Mouse (Mus musculus) cerebral cortex, adult 2 months (tissue): Measurements from ENCODE around the gene Rbm15b.

Experiments
- WGBS: fragments of 180-500 bp; shearing (Covaris S2); methylation state at CpG from one replicate; pipeline ENCODE4 v1.1.7; 2018; 5-methylcytosine and 5-hydroxymethylcytosine counted together

Rbm15b gene

GRCm38 (mm10) chr9:106884996-106885900 is 2.0 kb downstream of the Rbm15b start:
- WGBS = 25% methylated on average over 44 of the region's 44 CpGs

GRCm38 (mm10) chr9:106884306-106884705 is 2.9 kb downstream of the Rbm15b start:
- 38% methylated on average over 16 of the region's 16 CpGs for WGBS

GRCm38 (mm10) chr9:106883085-106883484 is 4.1 kb downstream of the Rbm15b start:
- 52% methylated on average over 3 of the region's 3 CpGs for WGBS

DNA sequence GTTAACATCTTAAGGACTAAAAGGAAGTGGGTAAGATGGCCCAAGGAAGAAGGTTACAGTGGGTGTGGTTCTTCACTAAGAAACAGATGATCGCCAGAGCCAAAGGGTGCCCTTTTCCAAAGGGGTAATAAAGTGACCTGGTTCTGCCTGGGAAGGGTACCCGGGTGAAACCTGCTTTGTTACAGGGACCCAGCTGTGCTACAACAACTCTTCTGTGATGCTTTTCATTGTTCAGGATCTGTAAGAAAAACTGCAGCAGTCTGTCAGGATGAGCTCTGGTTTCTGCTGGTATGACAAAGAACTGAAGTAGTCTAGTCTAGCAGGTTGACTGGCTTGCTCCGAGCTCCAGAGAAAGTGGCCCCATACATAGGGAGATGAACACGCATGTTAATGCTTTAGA is 5.1 kb downstream of the Rbm15b start:
- WGBS = 60% methylated on average over 4 of the region's 4 CpGs

- 36% methylated on average over 4 of the region's 4 CpGs for WGBS
Observed at GRCm38 (mm10) chr9:106881071-106881755, 6.0 kb downstream of the Rbm15b start.

DNA sequence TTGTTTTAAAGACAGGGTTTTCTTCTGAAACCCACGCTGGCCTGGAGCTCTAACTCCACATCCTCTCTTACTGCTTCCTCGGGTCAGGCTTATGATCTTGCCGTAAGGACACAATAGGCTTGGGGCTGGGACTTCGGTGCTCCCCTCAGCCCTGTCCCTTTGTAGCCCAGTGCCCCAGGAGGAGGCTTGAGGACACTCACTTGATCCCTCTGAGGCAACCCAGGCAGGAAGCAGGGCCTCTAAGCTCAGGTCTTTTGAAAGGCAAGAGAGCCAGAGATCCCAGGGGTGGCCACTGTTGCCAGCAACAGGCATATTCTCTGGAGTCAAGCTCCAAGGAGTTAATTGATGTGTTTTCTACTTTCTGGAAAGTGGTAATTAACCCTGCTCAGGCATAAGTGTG is 7.8 kb downstream of the Rbm15b start:
- WGBS = 50% methylated on average over 4 of the region's 4 CpGs

DNA sequence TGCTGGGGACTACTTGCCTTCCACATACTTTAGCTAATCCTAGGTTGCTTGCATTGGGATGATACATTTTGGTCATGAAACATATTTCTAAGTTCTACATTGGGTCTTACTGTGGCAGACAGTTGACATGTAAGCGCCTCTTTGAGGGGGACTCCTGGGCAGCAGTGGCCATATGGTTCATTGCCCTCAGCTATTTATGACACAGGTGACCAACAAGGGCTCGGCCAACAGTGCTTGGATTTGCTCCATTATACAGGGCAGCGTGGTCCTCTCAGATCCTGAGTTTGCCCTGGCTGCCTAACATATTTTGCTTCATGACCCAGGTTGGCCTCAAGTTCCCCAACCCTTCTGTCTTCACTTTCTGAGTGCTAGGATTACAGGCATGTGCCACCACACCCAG is 10.6 kb downstream of the Rbm15b start:
- WGBS = 92% methylated on average over 3 of the region's 3 CpGs

DNA sequence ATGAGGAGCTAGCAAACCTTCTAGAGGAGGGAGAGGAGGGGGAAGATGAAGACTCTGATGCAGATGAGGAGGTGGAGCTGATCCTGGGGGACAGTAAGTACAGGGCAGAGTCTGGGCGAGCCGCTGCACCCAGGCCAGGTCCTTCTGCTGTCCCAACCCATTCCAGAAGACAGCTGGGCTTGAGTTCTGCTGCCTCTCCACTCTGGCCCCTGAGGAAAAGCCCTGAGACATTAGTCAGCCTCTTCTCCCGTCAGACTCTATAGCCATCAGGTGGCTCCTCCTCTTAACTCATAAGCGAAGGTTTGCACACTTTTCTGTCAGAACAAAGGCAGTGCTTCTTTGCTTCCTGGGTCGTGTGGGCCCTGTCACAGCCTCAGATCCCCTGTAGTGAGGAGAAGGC is 13.0 kb downstream of the Rbm15b start:
- 80% methylated on average over 5 of the region's 5 CpGs for WGBS

DNA sequence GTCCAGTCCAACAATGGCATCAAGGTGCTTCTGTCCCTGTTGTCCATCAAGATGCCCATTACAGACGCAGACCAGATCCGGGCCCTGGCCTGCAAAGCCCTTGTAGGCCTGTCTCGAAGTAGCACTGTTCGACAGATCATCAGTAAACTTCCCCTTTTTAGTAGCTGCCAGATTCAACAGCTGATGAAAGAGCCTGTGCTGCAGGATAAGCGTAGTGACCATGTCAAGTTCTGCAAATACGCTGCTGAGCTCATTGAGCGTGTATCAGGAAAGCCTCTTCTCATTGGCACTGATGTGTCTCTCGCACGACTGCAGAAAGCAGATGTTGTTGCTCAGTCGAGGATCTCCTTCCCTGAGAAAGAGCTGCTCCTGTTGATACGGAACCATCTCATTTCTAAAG is 29.2 kb downstream of the Rbm15b start:
- 89% methylated on average over 11 of the region's 11 CpGs for WGBS

- WGBS = 80% methylated on average over 3 of the region's 3 CpGs
Observed at GRCm38 (mm10) chr9:106856664-106857063, 30.6 kb downstream of the Rbm15b start.

GRCm38 (mm10) chr9:106842800-106843199 is 44.4 kb downstream of the Rbm15b start:
- WGBS = 88% methylated on average over 6 of the region's 6 CpGs

GRCm38 (mm10) chr9:106840569-106840968 is 46.7 kb downstream of the Rbm15b start:
- 96% methylated on average over 1 of the region's 1 CpGs for WGBS
